Mouse (Mus musculus): ENCODE measurements around the gene Leap2. TPM values are rescaled to one million over a fixed set of nuclear protein-coding genes. Genes with fewer than 3 reads are reported as not detected.
"Not testable (repeated sequence)": the region's sequence is repeated elsewhere in the genome, so short reads cannot be mapped to it uniquely, and the experiment has no call there.

The Leap2 gene
- polyA plus RNA-seq, 1 experiment from 2014 or later: 0.35 TPM

GRCm38 (mm10) chr11:53435504-53435903 is 12.5 kb upstream of the Leap2 start:
- Histone ChIP-seq H3K9me3 (no peaks in the 10 kb centered on the region), H3K9ac (no peak overlapping the region), H3K36me3 (replicated peaks) (no peaks in the 10 kb centered on the region), H3K4me3 (no peak overlapping the region), H3K4me1 (peaks cover 5% of the 10 kb centered on the region), H3K27ac (no peak overlapping the region), H3K4me2 (no peak overlapping the region), H3K27me3 (replicated peaks) (no peaks in the 10 kb centered on the region)
- ATAC-seq (replicated peaks): no peak
- WGBS: 79% methylated on average over 8 of the region's 8 CpGs

GRCm38 (mm10) chr11:53433057-53433456 is 10.1 kb upstream of the Leap2 start:
- peaks cover 15% of the 10 kb centered on the region for H3K4me1 ChIP-seq
- H3K9ac ChIP-seq: no peak overlapping the region
- no peak overlapping the region for H3K27ac ChIP-seq
- no peak overlapping the region for H3K4me3 ChIP-seq
- H3K36me3 ChIP-seq (replicated peaks): peaks cover 8% of the 10 kb centered on the region; the same call in 1 of the 2 replicates
- WGBS: 67% methylated on average over 6 of the region's 6 CpGs
- H3K4me2 ChIP-seq: no peak overlapping the region
- H3K27me3 ChIP-seq (replicated peaks): no peaks in the 10 kb centered on the region
- ATAC-seq (replicated peaks): no peak
- H3K9me3 ChIP-seq: no peaks in the 10 kb centered on the region

GRCm38 (mm10) chr11:53431347-53432056 is 8.5 kb upstream of the Leap2 start:
- Histone ChIP-seq H3K4me3 (peak overlapping the region; percentile 65), H3K9ac (peak overlapping the region; percentile 21; the same call in 1 of the 2 replicates), H3K27me3 (replicated peaks) (no peaks in the 10 kb centered on the region), H3K36me3 (replicated peaks) (peaks cover 9% of the 10 kb centered on the region; the same call in 1 of the 2 replicates), H3K9me3 (no peaks in the 10 kb centered on the region), H3K4me2 (peak overlapping the region; percentile 77), H3K4me1 (peaks cover 15% of the 10 kb centered on the region), H3K27ac (peak overlapping the region; percentile 82)
- 19% methylated on average over 9 of the region's 9 CpGs for WGBS
- ATAC-seq (replicated peaks): no peak; the same call in 1 of the 2 replicates

- WGBS: under 1% methylated on average over 44 of the region's 44 CpGs
- peaks cover 9% of the 10 kb centered on the region; the same call in 1 of the 2 replicates for H3K36me3 ChIP-seq (replicated peaks)
- peak within 1 kb of the TSS; percentile 77 for H3K4me2 ChIP-seq
- peak within 1 kb of the TSS; percentile 65 for H3K4me3 ChIP-seq
- H3K27me3 ChIP-seq (replicated peaks): no peaks in the 10 kb centered on the region
- no peaks in the 10 kb centered on the region for H3K9me3 ChIP-seq
- peaks cover 15% of the 10 kb centered on the region for H3K4me1 ChIP-seq
- peak within 1 kb of the TSS; percentile 74 for H3K9ac ChIP-seq
- peak within 1 kb of the TSS; percentile 82 for H3K27ac ChIP-seq
- peak; percentile 96 for ATAC-seq (replicated peaks)
These were observed 7.8 kb upstream of the Leap2 start, which contains the start of the genes Uqcrq and Gdf9 for GRCm38 (mm10) chr11:53430670-53431346. TSS of gene Uqcrq (minus strand) at chr11:53430831. TSS of gene Gdf9 (plus strand) at chr11:53431023.

GRCm38 (mm10) chr11:53430300-53430669 is 7.3 kb upstream of the Leap2 start:
- Histone ChIP-seq H3K36me3 (replicated peaks) (peaks cover 9% of the 10 kb centered on the region; the same call in 1 of the 2 replicates), H3K4me1 (peaks cover 15% of the 10 kb centered on the region), H3K4me3 (peak overlapping the region; percentile 65), H3K27ac (peak overlapping the region; percentile 82), H3K4me2 (peak overlapping the region; percentile 77), H3K27me3 (replicated peaks) (no peaks in the 10 kb centered on the region), H3K9me3 (no peaks in the 10 kb centered on the region), H3K9ac (peak overlapping the region; percentile 74)
- under 1% methylated on average over 34 of the region's 34 CpGs for WGBS
- peak; percentile 63 for ATAC-seq (replicated peaks)

- Histone ChIP-seq H3K27me3 (replicated peaks) (no peaks in the 10 kb centered on the region), H3K4me2 (peak overlapping the region; percentile 77), H3K9ac (no peak overlapping the region), H3K4me3 (0 out of 2 replicates have a peak overlapping the region, but pooled peaks have one; percentile 65), H3K27ac (no peak overlapping the region), H3K4me1 (peaks cover 15% of the 10 kb centered on the region), H3K9me3 (no peaks in the 10 kb centered on the region), H3K36me3 (replicated peaks) (peaks cover 9% of the 10 kb centered on the region; the same call in 1 of the 2 replicates)
- no peak for ATAC-seq (replicated peaks)
These were observed 6.2 kb upstream of the Leap2 start for GRCm38 (mm10) chr11:53429182-53429581.

- Histone ChIP-seq H3K9me3 (no peaks in the 10 kb centered on the region), H3K27me3 (replicated peaks) (no peaks in the 10 kb centered on the region), H3K4me2 (no peak overlapping the region), H3K4me3 (no peak overlapping the region), H3K4me1 (peaks cover 15% of the 10 kb centered on the region), H3K36me3 (replicated peaks) (peaks cover 9% of the 10 kb centered on the region; the same call in 1 of the 2 replicates), H3K27ac (no peak overlapping the region), H3K9ac (no peak overlapping the region)
- WGBS: 95% methylated on average over 5 of the region's 5 CpGs
- no peak for ATAC-seq (replicated peaks)
These were observed 5.7 kb upstream of the Leap2 start for GRCm38 (mm10) chr11:53428716-53429057.

GRCm38 (mm10) chr11:53427993-53428715 is 5.2 kb upstream of the Leap2 start:
- ATAC-seq (replicated peaks): no peak
- Histone ChIP-seq H3K4me2 (no peak overlapping the region), H3K27me3 (replicated peaks) (no peaks in the 10 kb centered on the region)

GRCm38 (mm10) chr11:53426914-53427313 is 3.9 kb upstream of the Leap2 start:
- not testable (repeated sequence) for H3K4me3 ChIP-seq; H3K9ac ChIP-seq; ATAC-seq (replicated peaks); H3K27me3 ChIP-seq (replicated peaks); H3K9me3 ChIP-seq; H3K4me2 ChIP-seq; H3K27ac ChIP-seq; H3K36me3 ChIP-seq (replicated peaks)
- H3K4me1 ChIP-seq: peaks cover 15% of the 10 kb centered on the region
- 90% methylated on average over 3 of the region's 3 CpGs for WGBS

More at GRCm38 (mm10) chr11:53427993-53428715, 5.2 kb upstream of the Leap2 start:
- Histone ChIP-seq H3K27ac (no peak overlapping the region), H3K4me3 (no peak overlapping the region), H3K4me1 (peaks cover 15% of the 10 kb centered on the region), H3K9ac (no peak overlapping the region), H3K36me3 (replicated peaks) (peaks cover 9% of the 10 kb centered on the region; the same call in 1 of the 2 replicates), H3K9me3 (no peaks in the 10 kb centered on the region)
- WGBS: 95% methylated on average over 3 of the region's 3 CpGs

- Histone ChIP-seq H3K4me2 (no peak overlapping the region), H3K27me3 (replicated peaks) (no peaks in the 10 kb centered on the region), H3K9me3 (no peaks in the 10 kb centered on the region), H3K4me3 (no peak overlapping the region), H3K36me3 (replicated peaks) (peaks cover 9% of the 10 kb centered on the region; the same call in 1 of the 2 replicates), H3K27ac (no peak overlapping the region), H3K9ac (no peak overlapping the region), H3K4me1 (peaks cover 9% of the 10 kb centered on the region)
- WGBS: 88% methylated on average over 6 of the region's 6 CpGs
- ATAC-seq (replicated peaks): no peak
These were observed 2.8 kb upstream of the Leap2 start for GRCm38 (mm10) chr11:53425711-53426255.

GRCm38 (mm10) chr11:53425251-53425650 is 2.3 kb upstream of the Leap2 start:
- no peak overlapping the region for H3K4me2 ChIP-seq
- no peak overlapping the region for H3K9ac ChIP-seq
- H3K36me3 ChIP-seq (replicated peaks): peaks cover 12% of the 10 kb centered on the region; the same call in 1 of the 2 replicates
- ATAC-seq (replicated peaks): no peak
- H3K4me3 ChIP-seq: no peak overlapping the region
- no peaks in the 10 kb centered on the region for H3K27me3 ChIP-seq (replicated peaks)
- H3K9me3 ChIP-seq: no peaks in the 10 kb centered on the region
- H3K4me1 ChIP-seq: peaks cover 9% of the 10 kb centered on the region
- H3K27ac ChIP-seq: no peak overlapping the region
- 85% methylated on average over 3 of the region's 3 CpGs for WGBS

- 84% methylated on average over 2 of the region's 2 CpGs for WGBS
- ATAC-seq (replicated peaks): no peak
- Histone ChIP-seq H3K9me3 (no peaks in the 10 kb centered on the region), H3K4me1 (peaks cover 6% of the 10 kb centered on the region), H3K4me2 (no peak overlapping the region), H3K4me3 (no peak overlapping the region), H3K27me3 (replicated peaks) (no peaks in the 10 kb centered on the region), H3K27ac (no peak overlapping the region), H3K9ac (no peak overlapping the region), H3K36me3 (replicated peaks) (peaks cover 16% of the 10 kb centered on the region; the same call in 1 of the 2 replicates)
These were observed 1.9 kb upstream of the Leap2 start for GRCm38 (mm10) chr11:53424826-53425225.
